Mouse (Mus musculus): ENCODE measurements around the gene Gm5089. TPM values are rescaled to one million over a fixed set of nuclear protein-coding genes. Genes with fewer than 3 reads are reported as not detected.

Gm5089 gene
- polyA plus RNA-seq, 1 experiment: not detected

DNA sequence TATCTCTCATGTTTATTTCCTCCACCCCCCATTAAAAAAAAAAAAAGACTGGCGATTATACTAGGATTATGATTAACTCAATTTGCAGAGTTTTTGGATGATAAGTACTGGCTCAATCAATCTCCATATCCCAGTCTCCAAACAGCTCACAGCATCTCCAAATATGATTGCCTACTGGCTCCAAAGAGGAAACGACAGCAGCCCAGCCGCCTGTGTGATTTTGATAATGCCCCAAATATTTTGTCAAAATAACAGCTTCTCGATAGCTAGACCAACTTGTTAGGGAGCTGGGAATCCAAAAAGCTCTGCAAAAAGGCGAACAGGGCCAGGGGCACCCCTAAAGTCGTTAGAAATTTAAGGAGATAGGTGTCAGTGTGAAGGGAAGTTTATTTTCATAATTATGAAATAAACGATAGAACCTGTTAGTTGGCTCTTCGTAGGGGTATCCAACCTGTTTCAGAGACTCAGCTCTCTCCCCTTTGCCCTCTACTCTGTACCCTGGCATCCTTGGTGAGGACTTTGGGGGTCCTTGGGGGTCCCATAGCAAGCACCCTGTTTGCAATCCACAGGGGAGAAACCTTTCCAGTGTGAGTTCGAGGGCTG lies 27.2 kb upstream of the Gm5089 start:
- DNase-seq (ENCODE audit: low read depth): no peak

DNA sequence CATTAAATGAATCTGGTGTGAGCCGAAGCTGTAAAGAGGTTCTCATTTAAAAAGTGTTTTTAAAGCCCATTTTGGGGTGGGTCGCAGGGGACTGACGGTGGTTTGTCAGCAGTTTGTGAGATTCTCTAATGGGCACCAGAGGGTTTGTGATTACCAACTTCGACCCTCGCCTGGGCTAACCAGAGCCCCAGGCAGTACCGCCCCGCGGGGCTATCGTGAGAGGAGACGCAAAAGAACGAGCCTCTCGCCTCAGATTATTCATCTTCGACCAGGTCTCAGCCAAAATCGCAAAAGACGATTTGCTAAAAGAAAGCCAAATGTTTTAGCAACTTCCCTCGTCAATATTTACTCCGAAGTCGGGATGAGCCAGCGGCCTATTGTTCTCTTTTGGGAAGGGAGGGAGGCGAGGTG lies 26.4 kb upstream of the Gm5089 start:
- DNase-seq (ENCODE audit: low read depth): no peak

DNA sequence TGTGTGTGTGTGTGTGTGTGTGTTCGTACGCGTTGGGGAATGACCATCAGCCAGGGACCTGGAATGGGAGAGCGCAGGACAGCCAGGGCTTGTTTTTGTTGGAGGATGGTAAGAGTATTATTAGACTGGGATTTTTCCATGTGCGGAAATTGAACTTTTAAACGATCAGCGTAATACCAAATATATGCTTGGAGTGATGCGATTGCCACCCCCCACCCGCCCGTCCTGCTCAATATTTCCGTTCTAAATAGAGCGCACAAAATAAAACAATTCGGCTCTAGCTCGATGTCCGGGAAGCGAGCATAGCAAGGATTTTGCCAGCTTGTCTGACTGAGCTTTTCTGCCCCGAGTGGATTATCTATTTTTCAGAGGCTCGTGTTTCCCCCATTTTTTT lies 25.9 kb upstream of the Gm5089 start:
- no peak for DNase-seq (ENCODE audit: low read depth)

DNA sequence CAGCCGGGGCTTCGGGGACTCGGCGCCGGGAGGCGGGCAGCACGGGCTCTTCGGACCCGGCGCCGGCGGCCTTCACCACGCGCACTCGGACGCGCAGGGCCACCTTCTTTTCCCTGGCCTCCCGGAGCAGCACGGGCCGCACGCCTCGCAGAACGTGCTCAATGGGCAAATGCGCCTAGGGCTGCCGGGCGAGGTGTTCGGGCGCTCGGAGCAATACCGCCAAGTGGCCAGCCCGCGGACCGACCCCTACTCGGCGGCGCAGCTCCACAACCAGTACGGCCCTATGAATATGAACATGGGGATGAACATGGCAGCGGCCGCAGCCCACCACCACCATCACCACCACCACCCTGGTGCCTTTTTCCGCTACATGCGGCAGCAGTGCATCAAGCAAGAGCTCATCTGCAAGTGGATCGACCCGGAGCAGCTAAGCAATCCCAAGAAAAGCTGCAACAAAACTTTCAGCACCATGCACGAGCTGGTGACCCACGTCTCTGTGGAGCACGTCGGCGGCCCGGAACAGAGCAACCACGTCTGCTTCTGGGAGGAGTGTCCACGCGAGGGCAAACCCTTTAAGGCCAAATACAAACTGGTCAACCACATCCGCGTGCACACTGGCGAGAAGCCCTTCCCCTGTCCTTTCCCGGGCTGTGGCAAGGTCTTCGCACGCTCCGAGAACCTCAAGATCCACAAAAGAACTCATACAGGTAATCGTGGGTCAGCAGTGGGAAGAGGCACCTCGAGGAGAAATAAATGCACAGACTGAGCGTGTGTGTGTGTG lies 25.3 kb upstream of the Gm5089 start:
- DNase-seq (ENCODE audit: low read depth): no peak

DNA sequence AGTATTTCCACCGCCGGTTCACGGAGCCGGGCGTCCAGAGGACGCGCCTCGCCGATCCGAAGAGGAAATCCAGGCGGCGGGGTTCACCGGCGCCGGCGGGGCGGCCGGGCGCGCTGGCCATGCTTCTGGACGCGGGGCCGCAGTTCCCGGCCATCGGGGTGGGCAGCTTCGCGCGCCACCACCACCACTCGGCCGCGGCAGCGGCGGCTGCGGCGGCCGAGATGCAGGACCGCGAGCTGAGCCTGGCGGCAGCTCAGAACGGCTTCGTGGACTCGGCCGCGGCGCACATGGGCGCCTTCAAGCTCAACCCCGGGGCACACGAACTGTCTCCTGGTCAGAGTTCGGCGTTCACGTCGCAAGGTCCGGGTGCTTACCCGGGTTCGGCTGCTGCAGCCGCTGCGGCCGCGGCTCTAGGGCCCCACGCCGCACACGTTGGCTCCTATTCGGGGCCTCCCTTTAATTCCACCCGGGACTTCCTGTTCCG lies 24.7 kb upstream of the Gm5089 start:
- no peak for DNase-seq (ENCODE audit: low read depth)

DNA sequence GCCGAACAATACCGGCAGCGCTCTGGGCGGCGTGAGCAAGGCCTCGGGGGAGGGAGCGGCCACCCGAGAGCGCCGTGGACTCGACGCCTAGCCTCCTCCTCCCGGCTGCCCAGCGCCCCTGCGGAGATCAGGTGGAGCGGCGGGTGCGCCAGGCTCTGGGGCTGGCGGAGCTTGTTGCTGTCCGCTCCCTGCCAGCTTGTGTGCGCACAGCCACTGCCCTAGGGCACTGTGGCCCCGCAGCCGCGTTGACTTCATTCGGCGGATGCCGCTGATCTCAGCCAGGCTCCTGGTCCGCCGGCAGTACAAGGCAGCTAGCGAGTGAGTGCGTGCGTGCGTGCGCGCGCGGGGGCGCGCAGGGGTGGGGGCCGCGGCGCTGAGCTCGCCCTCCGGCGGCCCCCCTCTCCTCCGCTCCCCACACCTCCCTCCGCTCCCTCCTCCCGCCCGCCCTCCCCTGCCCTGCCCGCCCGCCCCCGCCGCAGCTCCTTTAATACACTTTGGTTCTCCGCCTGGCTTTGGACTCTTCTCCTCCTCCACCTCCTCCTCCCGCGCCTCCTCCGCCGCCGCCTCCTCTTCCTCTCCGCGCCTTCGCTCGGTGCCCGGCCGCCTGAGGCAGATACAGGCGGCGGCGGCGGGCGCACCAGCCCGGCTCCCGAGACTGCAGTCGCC lies 24.1 kb upstream of the Gm5089 start, which contains the start of gene Zic2:
TSS of gene Zic2 (plus strand) at position 545 of the 666 bp plus-strand sequence.
- no peak for DNase-seq (ENCODE audit: low read depth)

DNA sequence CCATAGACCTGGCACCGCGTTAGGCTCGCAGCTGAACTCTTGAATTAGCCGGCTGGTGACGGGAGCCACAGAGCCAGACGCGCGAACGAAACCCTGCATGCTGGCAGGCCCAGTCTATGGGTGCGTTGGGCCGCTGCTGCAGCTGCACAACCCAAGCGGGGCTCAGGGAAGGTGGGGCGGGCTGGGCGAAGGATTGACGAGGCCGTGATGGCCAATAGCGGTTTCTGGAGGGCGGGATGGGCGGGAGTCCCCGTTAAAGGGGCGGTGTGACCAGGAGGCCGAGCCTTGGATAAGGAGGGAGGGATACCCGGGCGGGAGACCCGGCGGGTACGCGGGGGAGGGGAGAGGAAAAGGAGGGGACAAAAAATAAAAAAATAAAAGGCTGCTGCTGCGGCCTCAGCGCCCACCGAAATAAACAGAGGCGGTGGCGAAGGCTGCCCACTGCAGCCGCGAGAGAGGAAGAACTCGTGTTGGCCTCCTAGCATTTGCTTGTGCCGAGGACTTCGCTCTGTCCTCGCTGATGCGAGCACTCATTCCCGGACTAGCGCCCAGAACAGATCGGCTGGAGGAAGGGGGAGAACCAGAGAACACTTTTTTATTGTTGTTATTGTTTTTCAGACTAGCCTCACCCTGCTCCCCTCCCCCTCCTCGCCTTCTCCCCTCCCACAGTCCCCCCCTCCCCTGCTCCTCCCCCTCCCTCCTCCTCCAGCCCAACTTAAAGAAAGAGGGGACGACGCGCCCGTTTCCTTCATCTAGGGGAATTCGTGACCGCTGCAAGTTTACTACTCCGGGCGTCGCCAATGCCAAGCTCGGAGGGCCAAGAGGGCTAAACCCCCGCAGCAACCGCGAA lies 23.4 kb upstream of the Gm5089 start:
- DNase-seq (ENCODE audit: low read depth): no peak

DNA sequence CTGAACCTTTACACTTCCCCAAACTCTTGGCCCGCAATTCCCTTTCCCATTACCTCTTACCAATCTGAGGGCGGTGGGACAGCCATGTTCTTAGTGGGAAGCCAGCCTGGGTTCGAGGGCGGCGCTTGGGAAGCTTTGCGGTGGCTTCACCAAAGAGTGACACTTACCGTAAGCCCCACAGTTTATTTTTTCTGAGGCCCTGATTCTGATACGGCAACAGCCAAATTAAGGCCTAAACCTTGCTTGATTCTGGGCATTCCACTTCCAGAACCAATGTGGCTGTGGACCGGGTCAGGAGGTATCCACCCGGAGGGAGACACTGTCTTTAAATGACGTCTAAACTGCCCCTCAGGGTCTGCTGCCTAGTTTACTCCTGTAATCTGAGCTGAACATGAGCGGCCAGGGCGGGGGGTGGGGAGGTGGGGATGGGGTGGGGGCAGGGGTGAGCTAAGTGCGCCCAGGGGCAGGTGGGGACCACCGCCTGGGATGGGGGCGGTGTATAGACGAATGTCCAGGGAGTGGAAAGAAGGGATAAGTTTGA lies 22.4 kb upstream of the Gm5089 start:
- DNase-seq (ENCODE audit: low read depth): no peak

DNA sequence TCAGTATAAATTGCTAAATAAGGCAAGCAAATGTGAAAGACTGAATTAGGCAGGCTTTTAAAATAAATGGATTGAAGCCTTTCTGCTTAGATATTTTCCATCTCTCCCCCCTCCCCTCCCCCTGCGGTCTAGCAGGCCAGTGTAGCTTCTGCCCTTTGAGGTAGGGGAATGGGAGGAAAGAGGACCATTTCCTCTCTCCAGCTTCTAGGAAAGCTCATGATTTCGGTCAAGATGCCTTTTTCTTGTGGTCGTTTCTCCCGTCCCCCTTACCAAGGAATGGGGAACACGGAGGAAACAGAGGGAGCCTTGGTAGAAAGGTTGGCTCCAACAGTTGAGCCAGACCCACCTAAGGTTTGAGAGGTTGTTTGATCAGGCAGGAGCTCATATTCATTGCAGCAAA lies 21.7 kb upstream of the Gm5089 start:
- no peak for DNase-seq (ENCODE audit: low read depth)

DNA sequence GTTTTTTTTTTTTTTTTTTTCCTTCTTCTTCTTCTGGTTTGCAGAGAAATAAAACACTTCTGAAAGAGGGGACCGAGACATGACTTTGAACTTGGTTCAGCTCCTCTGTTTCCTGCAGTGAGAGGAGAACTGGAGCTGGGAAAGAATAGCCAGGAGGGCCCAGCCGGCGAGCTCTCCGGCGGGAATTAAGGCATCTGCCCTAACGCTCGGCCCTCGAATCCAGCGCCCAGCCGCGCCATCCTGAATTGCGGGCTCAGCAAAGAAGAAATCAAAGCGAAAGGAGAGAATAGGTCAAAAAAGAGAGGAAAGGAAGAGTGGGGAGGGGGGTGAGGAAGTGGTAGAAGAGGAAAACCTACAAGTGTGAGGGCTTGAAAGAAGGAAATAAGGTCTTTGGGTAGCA lies 21.2 kb upstream of the Gm5089 start:
- no peak for DNase-seq (ENCODE audit: low read depth)

DNA sequence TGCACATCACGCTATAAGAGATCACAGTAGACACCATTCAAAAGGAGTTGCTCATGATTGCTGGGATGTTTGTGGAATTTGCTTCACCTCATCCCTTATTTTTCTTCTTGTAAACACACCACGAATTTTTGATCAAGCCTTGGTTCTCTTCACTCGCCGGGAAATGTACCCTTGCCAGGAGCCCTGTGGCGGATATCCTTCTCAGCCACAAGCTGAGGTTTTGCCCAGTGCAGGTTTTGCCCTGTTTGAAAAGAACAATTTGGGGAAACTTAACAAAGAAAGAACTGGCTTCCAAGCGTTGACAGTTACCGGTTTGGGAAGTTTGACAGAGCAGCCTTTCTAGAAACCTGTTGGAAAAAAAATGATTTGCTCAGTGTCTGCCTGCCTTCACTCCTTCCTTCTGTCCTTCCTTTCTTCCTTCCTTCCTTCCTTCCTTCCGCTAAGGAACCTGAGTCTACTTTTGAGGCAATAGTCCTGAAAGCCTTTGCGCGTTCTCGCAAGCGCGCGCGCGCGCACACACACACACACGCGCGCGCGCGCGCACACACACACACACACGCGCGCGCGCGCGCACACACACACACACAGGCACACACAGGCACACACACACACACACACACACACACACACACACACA lies 20.7 kb upstream of the Gm5089 start:
- no peak for DNase-seq (ENCODE audit: low read depth)

DNA sequence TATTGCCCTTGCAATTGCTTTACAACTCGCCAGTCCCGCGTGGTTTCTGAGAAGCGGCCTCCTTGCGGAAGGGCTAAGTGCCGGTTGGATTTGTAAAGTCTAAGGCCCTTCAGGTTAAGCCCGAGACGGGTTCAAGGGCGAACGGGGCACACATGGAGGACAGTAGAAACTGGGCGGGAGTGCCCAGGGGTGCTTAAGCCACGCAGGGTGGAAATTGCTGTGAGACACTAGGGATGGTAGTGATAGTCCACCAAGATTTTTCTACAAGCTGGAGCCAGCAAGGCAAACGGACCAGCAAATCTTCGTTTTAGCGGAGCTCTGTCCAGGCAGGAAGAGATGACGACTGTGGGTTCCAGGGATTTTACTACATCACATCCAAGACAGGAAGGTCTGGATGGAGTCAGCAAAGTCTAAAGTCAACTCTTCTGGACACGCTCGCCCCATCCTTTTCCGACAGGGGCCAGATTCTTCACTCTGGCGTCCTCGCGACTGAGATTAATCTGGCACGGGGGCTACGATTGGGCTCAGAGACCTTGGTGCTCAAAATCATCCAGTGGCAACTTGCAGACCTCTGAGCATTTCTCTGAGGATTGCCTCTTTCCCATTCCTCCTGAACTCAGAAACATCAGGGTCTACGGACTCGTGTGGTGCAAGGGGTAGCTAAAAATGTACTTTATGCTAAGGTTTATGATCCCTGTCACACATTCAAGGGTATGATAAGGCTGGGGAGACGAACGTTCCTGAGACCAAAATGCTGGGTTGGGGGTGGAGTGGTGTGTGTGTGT lies 18.2 kb upstream of the Gm5089 start:
- no peak for DNase-seq (ENCODE audit: low read depth)

DNA sequence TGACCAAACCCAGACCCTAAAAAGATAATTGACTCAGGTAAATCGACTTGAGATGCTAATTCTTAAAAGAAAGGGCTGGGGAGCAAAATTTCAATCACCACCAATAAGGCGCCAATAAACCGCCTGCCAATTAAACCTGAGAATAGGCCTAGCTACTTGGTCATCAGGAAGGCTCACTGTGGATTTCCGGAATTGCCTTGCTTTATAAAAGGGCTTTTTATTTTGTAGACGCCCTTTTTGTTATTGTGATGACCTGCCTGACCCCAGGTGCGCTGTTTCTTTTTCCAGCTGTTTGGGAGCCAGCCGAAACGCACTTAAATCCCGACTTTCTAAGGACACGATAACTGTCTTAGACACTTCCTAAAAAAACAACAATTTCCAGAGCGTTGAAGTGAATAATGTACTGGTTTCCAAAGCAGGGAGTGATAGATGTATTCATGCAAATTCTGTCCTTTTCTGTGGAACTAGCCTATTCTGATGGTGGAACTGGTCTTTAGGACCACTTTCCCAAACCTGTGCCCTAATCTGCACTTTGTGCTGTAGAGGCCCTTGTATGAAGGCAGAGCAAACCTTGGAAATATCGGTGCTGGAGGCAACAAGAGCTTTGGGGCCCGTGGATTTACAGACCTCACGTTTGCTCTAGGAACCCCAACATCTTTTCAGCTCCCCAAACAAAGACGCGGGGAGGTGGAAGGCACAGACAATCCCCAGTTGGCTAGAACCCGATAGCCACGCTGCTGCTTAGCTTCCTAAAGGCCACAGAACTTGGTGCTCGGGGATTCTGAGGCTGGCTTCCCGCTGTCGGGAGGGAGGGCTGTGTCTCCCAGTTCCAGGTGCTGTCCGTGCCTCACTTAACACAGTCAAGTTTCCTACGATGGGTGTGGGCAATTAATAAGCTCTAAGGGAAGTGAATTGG lies 17.3 kb upstream of the Gm5089 start:
- DNase-seq (ENCODE audit: low read depth): no peak

DNA sequence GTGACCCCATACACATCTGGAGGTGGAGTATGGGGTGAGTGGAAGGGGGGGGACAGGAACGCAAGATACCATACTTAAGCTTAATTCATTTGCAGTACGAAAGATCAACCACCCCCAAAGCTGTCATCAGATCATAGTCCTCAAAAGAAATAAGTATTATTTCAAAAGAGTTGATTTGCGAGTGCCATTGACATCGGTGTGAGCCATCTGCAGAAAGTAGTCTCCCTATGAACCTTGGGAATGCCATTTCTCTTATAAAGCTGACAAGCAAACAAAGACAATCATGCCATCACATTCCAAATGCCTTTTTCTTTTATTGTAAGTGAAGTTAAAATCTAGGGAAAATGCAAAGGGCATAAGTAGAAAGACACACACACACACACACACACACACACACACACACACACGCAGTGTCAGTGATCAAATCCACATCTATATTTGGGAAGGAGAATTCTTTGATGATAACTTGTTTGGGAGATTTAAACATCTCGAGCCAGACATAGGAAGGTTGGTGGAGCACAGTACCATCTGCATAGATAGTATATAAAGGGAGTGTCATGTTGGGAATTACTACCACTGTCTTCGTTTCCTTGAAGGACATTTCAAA lies 15.9 kb upstream of the Gm5089 start:
- no peak for DNase-seq (ENCODE audit: low read depth)

DNA sequence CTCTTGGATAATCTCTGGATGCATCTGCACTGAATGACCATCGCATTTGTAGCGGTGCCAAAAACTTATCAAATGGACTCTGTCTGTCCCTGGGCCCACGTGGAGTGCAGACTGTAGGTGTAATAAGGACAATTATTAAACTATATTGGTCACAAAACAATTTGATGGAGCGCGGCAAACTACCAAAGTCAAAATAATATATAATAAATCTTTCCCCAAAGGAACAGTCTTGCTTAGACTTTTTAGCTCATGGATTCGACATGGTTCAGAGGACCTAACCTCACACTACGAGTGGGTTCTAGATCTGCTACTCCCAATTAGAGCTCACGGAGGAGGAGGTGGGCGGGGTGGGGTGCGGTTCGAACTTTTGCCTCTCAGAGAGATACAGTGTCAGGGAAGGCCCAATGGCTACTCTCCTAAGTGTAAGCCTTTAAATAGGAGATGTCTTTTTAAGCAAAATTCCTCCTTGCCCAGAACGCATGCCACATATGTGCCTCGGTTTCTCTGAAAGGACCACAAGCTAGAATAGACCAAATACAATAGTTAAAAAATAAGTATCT lies 15.1 kb upstream of the Gm5089 start:
- no peak for DNase-seq (ENCODE audit: low read depth)

DNA sequence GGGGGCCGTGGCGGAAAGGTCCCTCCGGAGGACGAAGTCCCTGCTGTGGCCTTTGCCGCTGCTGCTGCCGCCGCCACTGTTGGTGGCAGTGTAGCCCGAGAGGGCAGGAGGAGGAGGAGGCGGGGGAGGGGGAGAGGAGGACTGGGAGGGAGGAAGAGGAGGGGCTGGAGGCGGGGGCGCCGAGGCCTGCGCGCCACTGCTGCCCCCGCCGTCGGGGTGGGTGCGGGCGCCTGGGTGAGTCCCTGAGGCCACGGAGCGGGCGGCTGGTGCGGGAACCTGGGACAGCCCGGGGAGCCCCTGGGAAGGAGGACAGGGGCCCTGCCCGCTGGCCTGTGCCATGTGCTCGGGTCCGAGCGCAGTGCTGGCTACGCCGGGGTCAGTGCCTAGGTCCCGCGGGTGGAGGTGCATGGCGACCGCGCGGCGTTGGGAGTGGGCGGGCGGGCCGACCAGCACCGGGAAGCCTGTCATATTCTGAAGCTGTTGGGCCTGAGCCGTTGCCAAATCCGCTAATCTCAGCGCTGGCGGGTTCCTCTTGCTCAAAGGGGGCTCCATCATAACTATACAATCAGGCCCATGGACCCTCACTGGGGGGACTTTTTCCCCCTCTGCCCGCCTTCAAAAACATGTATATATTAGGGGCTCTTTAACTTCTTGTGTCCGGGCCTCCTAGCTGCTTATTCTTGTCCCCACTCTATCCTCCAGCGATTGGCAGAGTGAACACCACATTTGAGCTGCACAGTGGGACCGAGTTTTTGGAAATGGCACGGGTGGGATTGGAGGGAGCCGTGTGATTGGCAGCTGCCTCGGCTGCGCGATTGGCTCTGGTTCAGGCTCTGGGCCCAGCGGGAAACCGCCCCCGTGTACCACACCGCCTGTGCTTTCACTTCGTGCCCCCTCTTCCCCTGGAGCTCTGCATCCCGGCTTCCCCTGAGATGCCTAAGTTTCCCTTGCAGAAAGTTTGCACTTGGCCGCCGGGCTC lies 14.1 kb upstream of the Gm5089 start, which contains the start of gene Zic5:
TSS of gene Zic5 (minus strand) at position 915 of the 979 bp plus-strand sequence.
- no peak for DNase-seq (ENCODE audit: low read depth)

DNA sequence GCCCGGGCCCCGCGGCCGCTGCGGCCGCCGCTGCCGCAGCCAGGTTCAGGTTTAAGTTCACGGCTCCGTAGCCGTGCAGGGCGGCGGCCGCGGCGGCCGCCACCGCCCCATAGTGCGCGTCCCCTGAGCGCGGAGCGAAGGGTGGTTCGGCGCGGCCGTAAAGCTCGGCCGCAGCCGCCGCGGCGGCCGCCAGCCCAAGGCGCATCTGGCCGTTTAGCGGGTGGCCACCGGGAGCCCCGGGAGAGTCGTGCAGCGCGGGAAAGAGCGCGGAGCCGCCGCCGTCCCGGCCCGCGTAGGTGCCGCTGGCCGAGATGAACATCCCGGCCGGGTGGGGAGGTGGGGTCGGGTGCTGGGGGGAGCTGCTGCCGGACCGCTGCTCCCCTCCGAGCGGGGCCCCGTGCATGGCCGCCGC lies 13.4 kb upstream of the Gm5089 start:
- DNase-seq (ENCODE audit: low read depth): no peak
